Mouse (Mus musculus): ENCODE results near the gene Cadm3. TPM values are rescaled to one million over a fixed set of nuclear protein-coding genes. Genes with fewer than 3 reads are reported as not detected.

Gene Cadm3
- polyA plus RNA-seq, 1 experiment from 2014 or later: 25.7 TPM

DNA sequence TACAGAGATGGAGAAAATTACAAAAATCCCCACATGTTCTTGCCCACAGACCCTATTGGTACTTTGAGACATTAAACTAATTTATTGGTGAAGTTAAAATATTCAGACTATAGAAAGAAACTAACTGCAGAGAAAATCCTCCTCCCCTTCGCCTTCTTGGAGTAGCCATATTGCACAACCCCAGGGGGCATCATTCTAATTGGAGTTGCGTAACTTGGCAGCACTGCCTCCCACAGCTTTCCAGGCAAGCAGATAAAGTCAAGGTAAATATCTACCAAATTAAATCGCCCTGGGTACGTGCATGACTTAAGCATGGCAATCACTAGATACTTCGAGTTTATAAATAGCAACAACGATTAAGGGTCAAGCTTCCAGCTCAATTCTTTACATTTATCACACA lies 4.1 kb upstream of the Cadm3 start:
- 84% methylated on average over 6 of the region's 6 CpGs for WGBS
- Histone ChIP-seq H3K36me3 (no peaks in the 10 kb centered on the region), H3K4me3 (no peak overlapping the region), H3K4me1 (peaks cover 4% of the 10 kb centered on the region; the same call in 1 of the 2 replicates), H3K9ac (no peak overlapping the region), H3K9me3 (replicated peaks) (no peaks in the 10 kb centered on the region), H3K27ac (no peak overlapping the region), H3K27me3 (no peaks in the 10 kb centered on the region), H3K4me2 (replicated peaks) (no peak overlapping the region)
- ATAC-seq (ENCODE audit: low FRiP score): no peak

DNA sequence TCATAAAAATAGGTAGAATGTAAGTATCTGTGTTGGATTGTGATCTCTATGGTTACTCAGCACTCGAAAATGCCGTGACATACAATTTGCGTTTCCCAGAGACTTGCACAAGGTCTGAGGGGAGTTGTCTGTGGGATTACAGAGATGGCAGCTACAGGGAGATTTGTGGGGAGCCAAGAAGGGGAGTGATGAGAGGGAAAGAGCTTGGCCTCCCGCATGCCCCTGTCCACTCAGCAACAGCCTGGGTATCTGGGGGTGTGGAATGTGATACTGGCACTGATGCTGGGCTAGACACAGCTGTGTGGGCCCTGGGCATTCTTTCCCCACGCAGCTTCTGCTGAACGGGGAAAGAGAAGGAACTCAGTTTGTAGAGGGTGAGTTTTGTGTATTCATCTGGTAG lies 3.0 kb upstream of the Cadm3 start:
- Histone ChIP-seq H3K9ac (no peak overlapping the region), H3K4me2 (replicated peaks) (no peak overlapping the region), H3K9me3 (replicated peaks) (no peaks in the 10 kb centered on the region), H3K4me3 (no peak overlapping the region), H3K4me1 (peaks cover 13% of the 10 kb centered on the region), H3K27me3 (no peaks in the 10 kb centered on the region), H3K36me3 (no peaks in the 10 kb centered on the region), H3K27ac (no peak overlapping the region)
- WGBS: 78% methylated on average over 6 of the region's 6 CpGs
- no peak for ATAC-seq (ENCODE audit: low FRiP score)

DNA sequence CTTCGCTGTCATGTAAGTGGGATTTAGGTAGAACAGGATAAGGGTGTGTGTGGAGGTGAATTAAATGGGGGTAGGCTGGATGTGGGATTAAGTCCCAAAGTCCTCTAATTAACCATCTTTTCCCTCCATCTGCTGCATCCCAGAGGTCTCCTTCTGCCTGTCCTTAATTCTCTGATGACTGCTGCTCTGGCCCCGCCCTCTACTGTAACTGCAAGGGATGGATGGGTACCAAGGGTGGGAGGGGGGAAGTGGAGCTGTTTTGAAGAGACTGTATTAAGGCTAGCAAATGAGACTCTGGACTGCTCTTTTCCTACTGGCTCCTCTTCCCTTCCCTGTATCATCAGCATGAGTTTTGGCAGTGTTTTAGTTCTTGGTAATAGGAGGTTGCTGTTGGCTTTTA lies 2.1 kb upstream of the Cadm3 start:
- Histone ChIP-seq H3K4me1 (peaks cover 15% of the 10 kb centered on the region), H3K27me3 (no peaks in the 10 kb centered on the region), H3K9me3 (replicated peaks) (no peaks in the 10 kb centered on the region), H3K4me2 (replicated peaks) (no peak overlapping the region), H3K27ac (no peak overlapping the region), H3K36me3 (no peaks in the 10 kb centered on the region), H3K9ac (no peak overlapping the region), H3K4me3 (no peak overlapping the region)
- WGBS: 74% methylated on average over 2 of the region's 2 CpGs
- no peak for ATAC-seq (ENCODE audit: low FRiP score)

DNA sequence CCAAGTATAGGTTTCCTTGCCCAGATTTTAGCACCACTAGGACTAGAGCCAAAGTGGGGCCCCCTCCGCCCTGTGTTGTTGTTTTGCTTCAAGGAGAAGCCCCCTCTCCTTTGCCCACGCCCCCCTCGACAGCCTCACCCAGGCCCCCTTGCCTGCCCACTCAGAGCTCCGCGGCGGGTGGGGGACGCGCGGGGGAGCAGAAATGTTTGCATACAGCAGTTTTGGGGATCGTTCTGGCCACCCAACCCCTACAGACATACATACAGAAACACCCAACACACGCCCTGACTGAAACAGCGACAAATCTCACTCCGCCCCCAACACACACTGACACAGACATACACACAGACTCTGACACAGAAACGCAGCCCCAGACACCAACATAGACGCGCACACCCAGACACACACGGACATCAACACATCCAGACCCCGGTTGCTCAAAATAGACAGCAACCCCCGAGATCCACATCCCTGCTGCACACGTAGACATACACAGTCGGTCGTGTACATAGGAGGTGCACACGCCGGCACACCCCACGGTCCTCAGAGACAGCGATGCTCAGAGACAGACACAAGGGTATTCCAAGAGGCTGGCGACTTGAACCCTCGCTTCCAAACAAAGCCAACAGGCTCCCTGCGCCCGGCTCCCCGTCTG lies 667 bp downstream of the Cadm3 start:
- Histone ChIP-seq H3K9me3 (replicated peaks) (no peaks in the 10 kb centered on the region), H3K36me3 (no peaks in the 10 kb centered on the region), H3K4me2 (replicated peaks) (peak overlapping the region; percentile 83), H3K27me3 (no peaks in the 10 kb centered on the region), H3K9ac (peak overlapping the region; percentile 94), H3K4me1 (peaks cover 15% of the 10 kb centered on the region), H3K27ac (peak overlapping the region; percentile 87), H3K4me3 (peak overlapping the region; percentile 87)
- WGBS: under 1% methylated on average over 31 of the region's 31 CpGs
- peak; percentile 72 for ATAC-seq (ENCODE audit: low FRiP score)

GRCm38 (mm10) chr1:173365970-173366409 lies 1.5 kb downstream of the Cadm3 start:
- Histone ChIP-seq H3K36me3 (no peaks in the 10 kb centered on the region), H3K27ac (no peak overlapping the region), H3K4me1 (peaks cover 15% of the 10 kb centered on the region), H3K9me3 (replicated peaks) (no peaks in the 10 kb centered on the region), H3K4me3 (peak overlapping the region; percentile 87), H3K9ac (peak overlapping the region; percentile 94), H3K4me2 (replicated peaks) (peak overlapping the region; percentile 83), H3K27me3 (no peaks in the 10 kb centered on the region)
- WGBS: 0% methylated on average over 11 of the region's 13 CpGs
- peak; percentile 47 for ATAC-seq (ENCODE audit: low FRiP score)

- ATAC-seq (ENCODE audit: low FRiP score): no peak
- H3K4me1 ChIP-seq: peaks cover 26% of the 10 kb centered on the region
- H3K9me3 ChIP-seq (replicated peaks): no peaks in the 10 kb centered on the region
- H3K9ac ChIP-seq: no peak overlapping the region
- WGBS: 87% methylated on average over 4 of the region's 4 CpGs
- no peaks in the 10 kb centered on the region for H3K27me3 ChIP-seq
- H3K27ac ChIP-seq: no peak overlapping the region
- no peak overlapping the region for H3K4me2 ChIP-seq (replicated peaks)
- H3K36me3 ChIP-seq: no peaks in the 10 kb centered on the region
- no peak overlapping the region for H3K4me3 ChIP-seq
Measured at GRCm38 (mm10) chr1:173364125-173364800, 3.2 kb downstream of the Cadm3 start.

GRCm38 (mm10) chr1:173363436-173363835 lies 4.1 kb downstream of the Cadm3 start:
- Histone ChIP-seq H3K36me3 (no peaks in the 10 kb centered on the region), H3K4me2 (replicated peaks) (no peak overlapping the region), H3K27me3 (no peaks in the 10 kb centered on the region), H3K27ac (no peak overlapping the region), H3K4me1 (peaks cover 29% of the 10 kb centered on the region), H3K4me3 (no peak overlapping the region), H3K9me3 (replicated peaks) (no peaks in the 10 kb centered on the region), H3K9ac (no peak overlapping the region)
- ATAC-seq (ENCODE audit: low FRiP score): no peak
- 92% methylated on average over 2 of the region's 2 CpGs for WGBS

DNA sequence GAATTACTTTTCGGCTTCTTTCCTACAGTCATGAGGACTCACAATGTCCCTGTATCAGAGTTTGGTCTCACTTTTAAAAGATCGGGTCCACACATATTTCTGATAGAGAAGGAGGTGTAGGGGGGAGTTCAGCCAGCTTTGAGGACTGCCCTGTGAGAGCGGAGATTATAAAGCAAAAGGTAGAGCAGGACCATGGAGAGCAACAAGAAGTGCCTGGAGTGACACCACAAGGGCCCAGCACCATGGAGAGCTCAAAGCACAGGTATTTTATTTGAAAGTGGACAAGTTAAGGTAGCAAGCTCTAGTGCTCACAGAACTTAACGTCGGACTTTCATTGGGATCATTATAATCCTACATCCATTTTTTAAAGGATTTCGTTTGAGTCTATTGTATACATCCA lies 5.8 kb downstream of the Cadm3 start:
- Histone ChIP-seq H3K36me3 (0 out of 2 replicates have a peak, but pooled peaks cover 6% of the 10 kb centered on the region), H3K9me3 (replicated peaks) (no peaks in the 10 kb centered on the region), H3K4me2 (replicated peaks) (no peak overlapping the region), H3K27me3 (no peaks in the 10 kb centered on the region), H3K9ac (no peak overlapping the region), H3K27ac (no peak overlapping the region), H3K4me1 (peaks cover 29% of the 10 kb centered on the region), H3K4me3 (no peak overlapping the region)
- ATAC-seq (ENCODE audit: low FRiP score): no peak
- WGBS: 46% methylated on average over 6 of the region's 6 CpGs

- Histone ChIP-seq H3K9ac (no peak overlapping the region), H3K4me1 (peaks cover 17% of the 10 kb centered on the region), H3K9me3 (replicated peaks) (no peaks in the 10 kb centered on the region), H3K4me3 (no peak overlapping the region), H3K27me3 (no peaks in the 10 kb centered on the region), H3K36me3 (0 out of 2 replicates have a peak, but pooled peaks cover 6% of the 10 kb centered on the region), H3K27ac (peak overlapping the region; percentile 5; the same call in 1 of the 2 replicates), H3K4me2 (replicated peaks) (no peak overlapping the region)
- ATAC-seq (ENCODE audit: low FRiP score): no peak
- 58% methylated on average over 4 of the region's 4 CpGs for WGBS
Measured at GRCm38 (mm10) chr1:173359590-173360290, 7.8 kb downstream of the Cadm3 start.

DNA sequence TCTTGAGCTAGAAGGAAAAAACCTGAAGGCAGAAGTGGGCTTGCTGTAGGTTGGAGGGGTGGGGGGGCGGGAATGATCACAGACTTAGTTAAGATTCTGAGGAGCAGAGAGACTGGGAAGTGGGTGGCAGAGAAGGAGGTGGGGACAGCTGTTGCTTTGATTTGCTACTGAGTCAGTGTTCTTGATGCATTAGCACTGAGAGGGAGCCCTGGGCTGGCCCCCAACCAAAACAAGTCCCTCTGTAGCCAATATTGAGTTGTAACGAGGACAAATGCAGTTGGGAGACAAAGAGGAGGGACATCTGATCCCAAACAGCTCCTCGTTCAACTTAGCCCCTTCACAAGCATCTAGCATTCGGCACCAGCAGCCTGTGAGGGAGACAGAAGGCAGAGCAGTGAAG lies 9.7 kb downstream of the Cadm3 start:
- H3K36me3 ChIP-seq: 0 out of 2 replicates have a peak, but pooled peaks cover 6% of the 10 kb centered on the region
- no peak overlapping the region for H3K4me2 ChIP-seq (replicated peaks)
- H3K9me3 ChIP-seq (replicated peaks): no peaks in the 10 kb centered on the region
- H3K27ac ChIP-seq: no peak overlapping the region
- no peak overlapping the region for H3K4me3 ChIP-seq
- 35% methylated on average over 4 of the region's 4 CpGs for WGBS
- H3K4me1 ChIP-seq: peaks cover 17% of the 10 kb centered on the region
- no peak overlapping the region for H3K9ac ChIP-seq
- no peak for ATAC-seq (ENCODE audit: low FRiP score)
- no peaks in the 10 kb centered on the region for H3K27me3 ChIP-seq

GRCm38 (mm10) chr1:173356699-173357098 lies 10.8 kb downstream of the Cadm3 start:
- 89% methylated on average over 2 of the region's 2 CpGs for WGBS
- Histone ChIP-seq H3K27ac (no peak overlapping the region), H3K4me1 (peaks cover 17% of the 10 kb centered on the region), H3K9me3 (replicated peaks) (no peaks in the 10 kb centered on the region), H3K9ac (no peak overlapping the region), H3K4me3 (no peak overlapping the region), H3K36me3 (0 out of 2 replicates have a peak, but pooled peaks cover 6% of the 10 kb centered on the region), H3K27me3 (no peaks in the 10 kb centered on the region), H3K4me2 (replicated peaks) (no peak overlapping the region)
- ATAC-seq (ENCODE audit: low FRiP score): no peak

DNA sequence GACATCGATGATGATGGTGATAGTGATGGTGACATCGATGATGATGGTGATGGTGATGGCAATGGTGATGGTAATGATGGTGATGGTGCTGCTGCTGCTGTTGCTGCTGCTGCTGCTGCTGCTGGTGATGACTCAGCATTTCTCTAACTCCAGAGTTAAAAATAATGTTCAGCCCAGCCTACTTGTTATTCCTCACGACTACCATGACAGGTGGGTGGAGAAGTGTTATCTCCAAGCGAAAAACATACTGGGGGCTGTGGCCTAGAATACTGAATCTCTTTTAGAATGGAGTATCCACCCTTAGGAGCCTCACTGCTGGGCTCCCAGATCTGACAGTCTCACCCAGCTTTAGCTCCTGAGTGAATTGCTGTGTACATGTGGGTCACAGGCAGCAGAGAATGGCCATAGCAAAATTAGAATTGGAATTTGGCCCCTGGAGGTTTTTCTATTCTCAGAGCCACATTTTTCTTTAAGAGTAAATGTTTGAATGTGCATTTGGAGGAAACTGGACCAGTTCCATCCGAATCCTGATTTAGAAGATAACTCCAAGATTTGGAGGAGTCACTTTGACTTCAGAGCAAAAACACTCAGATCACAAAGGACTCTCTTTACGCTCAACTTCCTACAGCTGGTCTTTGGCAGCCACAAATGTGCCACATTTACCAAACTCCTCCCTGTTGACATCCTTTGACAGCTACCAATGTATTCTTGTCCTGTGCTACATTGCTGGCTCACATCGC lies 12.2 kb downstream of the Cadm3 start:
- Histone ChIP-seq H3K9ac (no peak overlapping the region), H3K4me2 (replicated peaks) (no peak overlapping the region), H3K9me3 (replicated peaks) (no peaks in the 10 kb centered on the region), H3K4me1 (peaks cover 27% of the 10 kb centered on the region), H3K27me3 (no peaks in the 10 kb centered on the region), H3K4me3 (no peak overlapping the region), H3K36me3 (0 out of 2 replicates have a peak, but pooled peaks cover 6% of the 10 kb centered on the region), H3K27ac (no peak overlapping the region)
- WGBS: 80% methylated on average over 7 of the region's 7 CpGs
- no peak for ATAC-seq (ENCODE audit: low FRiP score)
